Mouse (Mus musculus): Measurements from ENCODE around the gene Ddx54.

The Ddx54 gene

GRCm38 (mm10) chr5:120609246-120609775, 3.2 kb upstream of the Ddx54 start:
- DNase-seq (ENCODE audit: low spot score in 2 of 2): no peak

GRCm38 (mm10) chr5:120610906-120611305, 1.6 kb upstream of the Ddx54 start:
- no peak for DNase-seq (ENCODE audit: low spot score in 2 of 2)

GRCm38 (mm10) chr5:120611416-120611815, 1.1 kb upstream of the Ddx54 start:
- DNase-seq (ENCODE audit: low spot score in 2 of 2): no peak

- DNase-seq (ENCODE audit: low spot score in 2 of 2): peak; percentile 99 to 100
These were observed 474 bp downstream of the Ddx54 start for GRCm38 (mm10) chr5:120612822-120613604.

GRCm38 (mm10) chr5:120615903-120616302, 3.4 kb downstream of the Ddx54 start:
- no peak for DNase-seq (ENCODE audit: low spot score in 2 of 2)

GRCm38 (mm10) chr5:120618778-120619177, 6.2 kb downstream of the Ddx54 start:
- no peak for DNase-seq (ENCODE audit: low spot score in 2 of 2)

- DNase-seq (ENCODE audit: low spot score in 2 of 2): peak in 1 of 2 experiments; percentile 35
These were observed 6.7 kb downstream of the Ddx54 start for GRCm38 (mm10) chr5:120619201-120619600.

- DNase-seq (ENCODE audit: low spot score in 2 of 2): peak; percentile 50 to 65
These were observed 8.0 kb downstream of the Ddx54 start for GRCm38 (mm10) chr5:120620375-120621077.

GRCm38 (mm10) chr5:120621078-120621765, 8.7 kb downstream of the Ddx54 start:
- no peak for DNase-seq (ENCODE audit: low spot score in 2 of 2)

GRCm38 (mm10) chr5:120621846-120622197, 9.3 kb downstream of the Ddx54 start:
- DNase-seq (ENCODE audit: low spot score in 2 of 2): no peak

GRCm38 (mm10) chr5:120622198-120622851, 9.8 kb downstream of the Ddx54 start:
- no peak for DNase-seq (ENCODE audit: low spot score in 2 of 2)

GRCm38 (mm10) chr5:120624427-120624826, 11.9 kb downstream of the Ddx54 start:
- DNase-seq (ENCODE audit: low spot score in 2 of 2): no peak

- DNase-seq (ENCODE audit: low spot score in 2 of 2): no peak
These were observed 13.9 kb downstream of the Ddx54 start for GRCm38 (mm10) chr5:120626399-120626798.

- DNase-seq (ENCODE audit: low spot score in 2 of 2): no peak
These were observed 15.2 kb downstream of the Ddx54 start for GRCm38 (mm10) chr5:120627515-120628300.

- DNase-seq (ENCODE audit: low spot score in 2 of 2): no peak
These were observed 16.1 kb downstream of the Ddx54 start for GRCm38 (mm10) chr5:120628624-120629023.

GRCm38 (mm10) chr5:120631128-120631527, 18.6 kb downstream of the Ddx54 start:
- DNase-seq (ENCODE audit: low spot score in 2 of 2): no peak

- no peak for DNase-seq (ENCODE audit: low spot score in 2 of 2)
These were observed 19.4 kb downstream of the Ddx54 start for GRCm38 (mm10) chr5:120631892-120632291.

- no peak for DNase-seq (ENCODE audit: low spot score in 2 of 2)
These were observed 21.6 kb downstream of the Ddx54 start, which contains the start of gene Cfap73 for GRCm38 (mm10) chr5:120634131-120634530. TSS of gene Cfap73 (minus strand) at chr5:120634235.

- no peak for DNase-seq (ENCODE audit: low spot score in 2 of 2)
These were observed 22.3 kb downstream of the Ddx54 start for GRCm38 (mm10) chr5:120634860-120635259.

- no peak for DNase-seq (ENCODE audit: low spot score in 2 of 2)
These were observed 23.1 kb downstream of the Ddx54 start for GRCm38 (mm10) chr5:120635633-120636032.

- no peak for DNase-seq (ENCODE audit: low spot score in 2 of 2)
These were observed 27.6 kb downstream of the Ddx54 start for GRCm38 (mm10) chr5:120640094-120640493.
